Mouse (Mus musculus): ENCODE measurements around the gene Map1lc3b. TPM values are rescaled to one million over a fixed set of nuclear protein-coding genes. Genes with fewer than 3 reads are reported as not detected.

The Map1lc3b gene
- polyA plus RNA-seq, 1 experiment, result 121 TPM

- TF ChIP-seq CTCF (IDR thresholded peaks at IDR 0.05; ENCODE audit: borderline replicate concordance, extremely low read depth, insufficient read depth, insufficient read length) (no peak), POLR2A (IDR thresholded peaks at IDR 0.05; ENCODE audit: borderline replicate concordance, extremely low read depth, insufficient read depth, insufficient read length, poor library complexity, severe bottlenecking) (no peak)
- no peak for DNase-seq (ENCODE audit: low read depth)
Measured at GRCm38 (mm10) chr8:121647511-121648215, 57.5 kb downstream of the Map1lc3b start.

Other genes with a start within 250 kb of the Map1lc3b start
- gene 1700018B08Rik, start 46.0 kb upstream of the Map1lc3b start, polyA plus RNA-seq (2012; rRNA removed), result not detected in 2 replicates
- 37.2 and 38.8 TPM in 2 replicates for gene Fbxo31, start 11.6 kb upstream of the Map1lc3b start, polyA plus RNA-seq (2012; rRNA removed)
- gene Zcchc14, start 62.5 kb downstream of the Map1lc3b start, polyA plus RNA-seq (2012; rRNA removed), result 66.6 and 84.4 TPM in 2 replicates
- 28.7 and 57.2 TPM in 2 replicates for gene Jph3, start 139.3 kb downstream of the Map1lc3b start, polyA plus RNA-seq (2012; rRNA removed)
- 41.8 and 45.2 TPM in 2 replicates for gene Klhdc4, start 239.2 kb downstream of the Map1lc3b start, polyA plus RNA-seq (2012; rRNA removed)

All from brain, embryonic 14.5 days (tissue).